Mouse (Mus musculus) activated CD4-positive, CD25-positive, alpha-beta regulatory T cell, adult 4 months (primary cell): ENCODE results near the gene Map3k3. TPM values are rescaled to one million over a fixed set of nuclear protein-coding genes. Genes with fewer than 3 reads are reported as not detected.
"Not testable (repeated sequence)": the region's sequence is repeated elsewhere in the genome, so short reads cannot be mapped to it uniquely, and the experiment has no call there.

Experiments used
- ATAC-seq: one replicate; pipeline ENCODE4 v1.8.0; 2017
- polyA plus RNA-seq, 2 experiments: library from polyadenylated mRNA; unstranded; fragments of 100-300 nt; shearing (Covaris generic); gene quantifications; one replicate each; pipeline ENCODE4 v1.2.1; 2017

The Map3k3 gene
- polyA plus RNA-seq, 2 experiments from 2014 or later: 14.8 to 21.2 TPM

DNA sequence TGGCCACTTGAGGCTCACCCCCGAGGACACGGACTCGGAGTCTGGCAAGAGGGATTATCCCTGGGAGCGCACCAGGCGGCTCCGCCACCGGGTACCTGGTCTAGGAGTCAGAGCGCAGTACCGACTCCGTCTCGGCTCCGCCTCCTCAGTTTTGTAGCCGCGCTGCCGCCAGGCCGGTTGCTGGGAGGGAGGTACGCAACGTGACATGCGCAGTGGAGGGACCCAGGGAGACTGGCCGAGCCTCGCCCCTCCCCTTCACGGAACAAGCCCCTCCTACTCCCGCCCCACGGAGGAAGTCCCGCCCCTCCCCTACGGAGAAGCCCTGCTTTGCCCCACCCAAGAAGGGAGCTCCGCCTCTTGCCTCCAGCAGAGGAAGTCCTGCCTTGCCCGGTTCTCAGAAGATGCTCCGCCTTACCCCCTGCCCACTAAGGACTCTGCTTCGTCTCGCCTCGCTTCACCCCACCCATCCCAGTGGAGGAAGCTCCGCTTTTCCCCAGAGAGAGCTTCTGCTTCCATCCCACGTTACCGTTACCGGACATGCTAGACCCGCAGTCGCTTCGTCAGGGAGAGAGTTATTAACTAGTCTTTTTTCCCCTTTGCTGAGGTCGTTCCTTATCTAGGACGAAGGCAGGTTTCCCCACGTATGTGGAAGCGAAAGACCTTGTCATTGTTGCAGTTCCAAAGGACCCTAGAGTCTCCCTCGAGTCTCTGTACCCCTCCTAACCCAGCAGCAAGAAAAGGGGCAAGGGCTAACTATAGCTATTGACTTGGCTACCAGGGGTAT is 109.2 kb downstream of the Map3k3 start:
- peak; percentile 90 for ATAC-seq

DNA sequence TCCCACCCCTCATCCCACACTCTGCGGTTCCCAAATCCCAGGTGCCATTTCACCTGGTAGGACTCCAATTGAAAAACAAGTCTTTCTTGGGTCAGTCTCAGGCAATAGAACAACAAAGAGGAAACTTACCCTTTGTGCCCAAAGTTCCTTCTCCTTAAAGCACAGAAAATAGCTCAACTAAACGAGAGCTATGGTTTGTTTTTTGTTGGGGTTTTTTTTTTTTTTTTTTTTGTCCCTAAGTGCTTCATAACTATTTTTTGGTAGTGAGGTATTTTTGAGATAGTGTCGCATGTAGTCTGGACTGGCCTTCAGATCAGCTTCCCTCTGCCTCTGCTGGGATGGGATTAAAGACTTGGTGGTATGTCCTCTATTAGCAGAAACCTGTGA is 109.7 kb downstream of the Map3k3 start:
- no peak for ATAC-seq

DNA sequence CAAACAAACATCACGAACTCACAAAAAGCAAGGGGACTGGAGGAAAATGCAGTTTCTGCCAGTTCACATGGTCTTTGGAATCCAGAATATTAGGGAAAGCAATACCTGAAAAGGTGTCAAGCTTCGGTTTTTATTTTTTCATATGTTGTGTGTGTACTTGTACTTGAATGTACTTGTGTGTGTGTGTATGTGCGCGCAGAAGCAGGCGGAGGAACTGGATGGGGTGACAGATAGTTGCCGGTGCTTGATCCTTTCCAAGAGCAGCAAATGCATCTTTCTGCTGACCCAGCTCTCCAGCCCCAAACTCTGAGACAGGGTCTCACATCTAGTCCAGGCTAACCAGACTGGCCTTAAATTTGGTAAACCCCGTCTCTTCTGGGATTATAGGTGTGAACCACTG is 110.5 kb downstream of the Map3k3 start:
- no peak for ATAC-seq

DNA sequence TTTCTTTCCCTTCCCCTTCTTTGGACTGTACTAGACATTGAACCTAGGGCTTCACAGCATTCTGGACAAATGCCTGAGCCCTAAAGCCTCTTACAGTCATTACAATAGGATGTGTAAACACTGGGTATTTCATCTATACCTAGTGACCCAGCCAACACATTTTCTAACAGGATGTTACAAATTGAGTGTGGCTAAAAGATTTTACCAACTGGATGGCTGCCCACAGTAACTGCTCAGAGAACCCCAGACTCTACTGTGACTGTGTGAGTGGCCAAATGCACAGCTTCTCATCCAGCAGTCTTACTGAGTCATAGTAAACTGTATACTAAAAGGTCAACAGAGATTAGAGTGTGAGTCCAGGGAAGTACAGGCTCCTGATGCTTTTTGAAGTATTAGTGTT is 110.9 kb downstream of the Map3k3 start:
- ATAC-seq: no peak

DNA sequence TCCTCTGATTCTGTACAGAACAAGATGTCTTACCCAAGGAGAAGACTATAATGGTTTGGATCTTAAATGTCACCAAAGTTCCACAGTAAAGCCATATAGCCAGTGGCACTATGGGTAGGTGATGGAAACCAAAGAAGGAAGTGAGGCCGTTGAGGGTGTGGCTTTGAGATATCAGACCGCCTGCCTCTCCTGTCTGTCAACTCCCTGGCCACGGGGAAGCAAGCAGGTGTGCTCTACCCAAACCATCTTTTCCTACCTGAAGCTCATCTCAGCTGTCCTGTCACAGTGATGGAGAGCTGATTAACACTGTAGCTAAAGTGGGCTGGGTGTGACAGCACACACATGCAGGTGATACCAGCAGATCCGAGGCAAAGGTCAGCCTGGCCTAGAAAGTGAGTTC is 113.9 kb downstream of the Map3k3 start:
- ATAC-seq: no peak

DNA sequence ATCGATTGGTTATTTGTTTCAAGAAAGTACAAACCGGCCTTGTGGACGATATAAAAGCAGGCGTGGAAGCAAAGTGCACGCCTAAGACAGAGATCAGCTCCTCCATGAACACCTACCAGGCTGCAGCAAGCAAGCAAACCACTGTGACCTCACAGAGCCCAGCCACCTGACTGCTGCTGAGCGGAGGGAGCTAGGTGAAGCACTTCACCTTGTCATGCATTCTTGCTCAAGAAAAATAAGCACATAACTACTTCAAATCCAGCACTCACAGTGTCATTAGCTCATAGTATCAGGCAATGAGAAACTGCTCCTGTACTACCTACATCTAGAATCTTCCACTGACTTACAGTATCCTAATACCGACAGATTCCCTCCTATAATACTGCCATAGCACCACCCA is 115.6 kb downstream of the Map3k3 start:
- ATAC-seq: not testable (repeated sequence)

DNA sequence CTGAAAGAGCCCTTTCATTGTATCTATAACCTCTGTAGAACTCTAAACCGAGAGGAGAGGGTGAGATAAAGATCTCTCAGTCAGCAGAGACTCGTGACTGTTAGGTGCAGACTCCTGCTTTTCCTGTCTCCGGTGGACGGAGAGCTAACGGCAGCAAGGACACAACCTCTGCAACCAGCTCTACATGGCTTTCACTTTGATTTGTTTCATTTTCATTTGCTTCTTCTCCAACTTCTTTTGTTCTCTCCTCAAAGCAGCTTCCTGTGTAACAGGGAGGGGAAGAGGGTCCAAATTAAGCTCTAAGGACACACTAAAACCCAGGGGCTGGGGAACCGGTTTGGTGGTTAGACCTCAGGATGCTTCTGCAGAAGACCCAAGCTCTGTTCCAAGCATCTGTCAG is 116.3 kb downstream of the Map3k3 start:
- peak; percentile 62 for ATAC-seq

DNA sequence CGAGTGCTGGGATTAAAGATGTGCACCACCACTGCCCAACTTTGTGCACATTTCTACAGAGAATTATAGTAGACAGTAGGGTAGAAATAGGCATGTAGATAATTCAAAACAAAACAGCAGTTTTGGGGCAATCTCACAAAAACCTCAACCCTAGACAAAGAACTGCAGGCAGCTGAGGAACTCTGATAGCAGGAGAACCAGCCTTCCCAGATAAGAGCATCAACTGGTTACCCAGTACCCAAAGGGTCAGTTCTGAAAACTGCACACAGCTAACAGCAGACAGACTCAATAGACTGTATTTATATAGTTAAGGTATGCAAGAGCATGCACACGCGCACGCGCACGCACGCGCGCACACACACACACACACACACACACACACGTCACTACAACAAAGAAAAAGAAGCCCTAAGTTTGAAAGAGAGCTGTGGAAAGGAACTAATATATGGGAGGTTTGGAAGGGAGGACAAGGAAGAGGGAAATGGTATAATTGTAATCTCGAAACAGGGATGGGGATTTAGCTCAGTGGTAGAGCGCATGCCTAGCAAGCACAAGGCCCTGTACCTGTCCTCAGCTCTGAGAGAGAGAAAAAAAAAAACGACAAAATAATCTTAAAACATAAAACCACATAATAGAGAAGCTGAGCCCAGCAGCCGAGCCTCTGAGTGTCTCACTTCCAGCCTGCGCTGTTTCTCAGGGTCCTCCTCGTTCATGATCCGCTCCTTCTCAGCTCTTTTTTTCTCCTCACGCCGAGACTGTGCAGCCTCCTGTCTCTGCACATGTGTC is 117.1 kb downstream of the Map3k3 start:
- peak; percentile 37 for ATAC-seq

DNA sequence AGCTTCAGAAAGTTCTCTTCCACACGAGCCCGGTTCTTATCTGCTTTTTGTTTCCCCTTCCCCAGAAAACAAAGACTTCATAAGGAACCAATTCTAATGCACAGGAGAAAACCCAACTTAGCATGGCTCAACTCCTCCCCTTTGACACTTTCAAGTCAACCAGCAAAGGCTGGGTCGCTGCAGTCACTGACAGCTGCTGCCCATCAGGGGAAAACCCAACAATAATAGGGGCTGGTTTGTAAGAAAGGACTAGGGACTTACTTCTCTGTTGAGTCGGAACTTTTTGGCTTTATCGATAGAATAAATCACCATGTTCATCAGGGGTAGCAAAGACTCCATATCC is 117.7 kb downstream of the Map3k3 start, which contains the start of gene Strada:
Gene Strada, minus strand, starts transcription at position 46 of the 343 bp plus-strand sequence.
- ATAC-seq: peak; percentile 64

Other genes with a start within 250 kb of the Map3k3 start
- 1 to 10 TPM in 1 of 2 experiments, under 1 TPM in 1; 0.63 to 1.4 TPM for gene Cyb561, start 131.3 kb upstream of the Map3k3 start, polyA plus RNA-seq
- gene Ace, start 116.7 kb upstream of the Map3k3 start, polyA plus RNA-seq: under 1 TPM in 1 of 2 experiments, not detected in 1; 0.11 TPM
- not detected for gene Ace3, start 89.9 kb upstream of the Map3k3 start, polyA plus RNA-seq
- gene Kcnh6, start 76.5 kb upstream of the Map3k3 start, polyA plus RNA-seq: not detected
- 10 to 100 TPM; 22.9 to 23.3 TPM for gene Dcaf7, start 47.7 kb upstream of the Map3k3 start, polyA plus RNA-seq
- 10 to 100 TPM; 11.8 to 13.2 TPM for gene Taco1, start 18.6 kb upstream of the Map3k3 start, polyA plus RNA-seq
- gene Gm10840, start 76.2 kb downstream of the Map3k3 start, polyA plus RNA-seq: not detected
- gene Limd2, start 76.2 kb downstream of the Map3k3 start, polyA plus RNA-seq: 100 to 1,000 TPM; 633 to 743 TPM
- 10 to 100 TPM; 30.1 to 33.5 TPM for gene Strada, start 117.6 kb downstream of the Map3k3 start, polyA plus RNA-seq
- 10 to 100 TPM; 65.0 to 74.5 TPM for gene Ccdc47, start 131.7 kb downstream of the Map3k3 start, polyA plus RNA-seq
- gene Ddx42, start 132.3 kb downstream of the Map3k3 start, polyA plus RNA-seq: 10 to 100 TPM; 59.1 to 71.5 TPM
- gene Ftsj3, start 171.5 kb downstream of the Map3k3 start, polyA plus RNA-seq: 10 to 100 TPM; 43.4 to 53.4 TPM
- 100 to 1,000 TPM; 140 to 180 TPM for gene Psmc5, start 171.5 kb downstream of the Map3k3 start, polyA plus RNA-seq
- gene Smarcd2, start 188.4 kb downstream of the Map3k3 start, polyA plus RNA-seq: 10 to 100 TPM; 17.6 to 23.2 TPM
- gene Tcam1, start 192.1 kb downstream of the Map3k3 start, polyA plus RNA-seq: under 1 TPM; 0.12 to 0.43 TPM
- gene Gh, start 217.3 kb downstream of the Map3k3 start, polyA plus RNA-seq: not detected
- gene Cd79b, start 230.1 kb downstream of the Map3k3 start, polyA plus RNA-seq: 10 to 100 TPM; 48.0 to 77.5 TPM